Mouse (Mus musculus) adrenal gland, postnatal 14 days (tissue): ENCODE data around the gene Nnat. TPM values are rescaled to one million over a fixed set of nuclear protein-coding genes. Genes with fewer than 3 reads are reported as not detected.

ENCODE experiments used
- DNase-seq: peaks from one replicate; pipeline ENCODE4 v3.0.0; 2021; ENCODE audit warnings: mixed read lengths
- microRNA-seq, 2 experiments: library from miRNA; unstranded; fragments of <30 nt; microRNA quantifications; one replicate each; pipeline ENCODE4 v1.2.0; 2021
- total RNA-seq: library from RNA; stranded (reverse); gene quantifications from 2 replicates; pipeline ENCODE4 v1.2.3, GENCODE M21; 2021

Gene Nnat
- total RNA-seq, 1 experiment from 2014 or later, result 158 TPM

GRCm38 (mm10) chr2:157605025-157605675 lies 45.3 kb downstream of the Nnat start:
- peak; percentile 87 for DNase-seq

- no peak for DNase-seq
Observed at GRCm38 (mm10) chr2:157607542-157608236, 47.8 kb downstream of the Nnat start.

- DNase-seq, result no peak
Observed at GRCm38 (mm10) chr2:157611735-157612134, 51.9 kb downstream of the Nnat start.

Small RNA genes lying within 50 kb of the gene (microRNA-seq; reads per million reads assigned to microRNA genes)
- gene Gm23134, result 0.38 to 1.3 reads per million in 2 experiments

Other genes with a start within 250 kb of the Nnat start
- gene Ghrh, start 212.6 kb upstream of the Nnat start, total RNA-seq, result not detected in 2 replicates
- 29.4 and 35.4 TPM in 2 replicates for gene Manbal, start 192.5 kb upstream of the Nnat start, total RNA-seq
- gene Src, start 141.6 kb upstream of the Nnat start, total RNA-seq, result 16.2 and 18.9 TPM in 2 replicates
- gene Blcap, start 11.2 kb downstream of the Nnat start, total RNA-seq, result 75.2 and 77.9 TPM in 2 replicates
- 18.4 and 20.5 TPM in 2 replicates for gene Ctnnbl1, start 177.3 kb downstream of the Nnat start, total RNA-seq